Mouse (Mus musculus): ENCODE data around the gene Phrf1.

Gene Phrf1

GRCm38 (mm10) chr7:141265739-141266561 is 37.4 kb downstream of the Phrf1 start, which contains the start of gene Irf7:
Irf7 (minus strand) TSS chr7:141266481.
- TF ChIP-seq CTCF (conservative IDR thresholded peaks at IDR 0.05; ENCODE audit: low read length) (no peak), NANOG (IDR thresholded peaks at IDR 0.05; ENCODE audit: borderline replicate concordance, low read length) (no peak), POU5F1 (IDR thresholded peaks at IDR 0.05; ENCODE audit: borderline replicate concordance, low read length) (no peak)
- Histone ChIP-seq H3K9me3 (ENCODE audit: low read length) (no peaks in the 10 kb centered on the region), H3K36me3 (ENCODE audit: insufficient read depth, low read length) (peaks cover 43% of the 10 kb centered on the region), H3K4me1 (replicated peaks; ENCODE audit: low read depth, low read length) (peaks cover 58% of the 10 kb centered on the region), H3K27me3 (ENCODE audit: insufficient read depth, low read length) (peaks cover 25% of the 10 kb centered on the region), H3K4me3 (replicated peaks; ENCODE audit: low read length) (peak within 1 kb of the TSS; percentile 43; the same call in 1 of the 2 replicates)

GRCm38 (mm10) chr7:141268466-141269272 is 40.1 kb downstream of the Phrf1 start:
- peaks cover 47% of the 10 kb centered on the region for H3K4me1 ChIP-seq (replicated peaks; ENCODE audit: low read depth, low read length)
- TF ChIP-seq POU5F1 (IDR thresholded peaks at IDR 0.05; ENCODE audit: borderline replicate concordance, low read length) (no peak), CTCF (conservative IDR thresholded peaks at IDR 0.05; ENCODE audit: low read length) (no peak), NANOG (IDR thresholded peaks at IDR 0.05; ENCODE audit: borderline replicate concordance, low read length) (no peak)
- peaks cover 41% of the 10 kb centered on the region for H3K27me3 ChIP-seq (ENCODE audit: insufficient read depth, low read length)
- H3K36me3 ChIP-seq (ENCODE audit: insufficient read depth, low read length), result peaks cover 16% of the 10 kb centered on the region
- peak overlapping the region; percentile 69 for H3K4me3 ChIP-seq (replicated peaks; ENCODE audit: low read length)
- H3K9me3 ChIP-seq (ENCODE audit: low read length), result no peaks in the 10 kb centered on the region

- peaks cover 10% of the 10 kb centered on the region for H3K36me3 ChIP-seq (ENCODE audit: insufficient read depth, low read length)
- peaks cover 42% of the 10 kb centered on the region for H3K4me1 ChIP-seq (replicated peaks; ENCODE audit: low read depth, low read length)
- no peaks in the 10 kb centered on the region for H3K9me3 ChIP-seq (ENCODE audit: low read length)
- H3K27me3 ChIP-seq (ENCODE audit: insufficient read depth, low read length), result peaks cover 44% of the 10 kb centered on the region
- TF ChIP-seq POU5F1 (IDR thresholded peaks at IDR 0.05; ENCODE audit: borderline replicate concordance, low read length), result no peak
- TF ChIP-seq NANOG (IDR thresholded peaks at IDR 0.05; ENCODE audit: borderline replicate concordance, low read length), result no peak
- no peak for TF ChIP-seq CTCF (conservative IDR thresholded peaks at IDR 0.05; ENCODE audit: low read length)
- peak overlapping the region; percentile 69 for H3K4me3 ChIP-seq (replicated peaks; ENCODE audit: low read length)
These were observed 40.6 kb downstream of the Phrf1 start for GRCm38 (mm10) chr7:141269273-141269545.

GRCm38 (mm10) chr7:141270631-141271030 is 42.0 kb downstream of the Phrf1 start:
- Histone ChIP-seq H3K4me1 (replicated peaks; ENCODE audit: low read depth, low read length) (peaks cover 28% of the 10 kb centered on the region), H3K27me3 (ENCODE audit: insufficient read depth, low read length) (peaks cover 44% of the 10 kb centered on the region), H3K36me3 (ENCODE audit: insufficient read depth, low read length) (no peaks in the 10 kb centered on the region; the same call in 1 of the 2 replicates), H3K9me3 (ENCODE audit: low read length) (no peaks in the 10 kb centered on the region), H3K4me3 (replicated peaks; ENCODE audit: low read length) (no peak overlapping the region)
- TF ChIP-seq POU5F1 (IDR thresholded peaks at IDR 0.05; ENCODE audit: borderline replicate concordance, low read length), result no peak
- no peak for TF ChIP-seq NANOG (IDR thresholded peaks at IDR 0.05; ENCODE audit: borderline replicate concordance, low read length)
- TF ChIP-seq CTCF (conservative IDR thresholded peaks at IDR 0.05; ENCODE audit: low read length), result no peak

GRCm38 (mm10) chr7:141275356-141275755 is 46.8 kb downstream of the Phrf1 start:
- no peaks in the 10 kb centered on the region for H3K9me3 ChIP-seq (ENCODE audit: low read length)
- peaks cover 38% of the 10 kb centered on the region for H3K4me1 ChIP-seq (replicated peaks; ENCODE audit: low read depth, low read length)
- H3K4me3 ChIP-seq (replicated peaks; ENCODE audit: low read length), result no peak overlapping the region
- H3K36me3 ChIP-seq (ENCODE audit: insufficient read depth, low read length), result no peaks in the 10 kb centered on the region
- no peak for TF ChIP-seq POU5F1 (IDR thresholded peaks at IDR 0.05; ENCODE audit: borderline replicate concordance, low read length)
- no peak for TF ChIP-seq CTCF (conservative IDR thresholded peaks at IDR 0.05; ENCODE audit: low read length)
- no peak for TF ChIP-seq NANOG (IDR thresholded peaks at IDR 0.05; ENCODE audit: borderline replicate concordance, low read length)
- peaks cover 37% of the 10 kb centered on the region for H3K27me3 ChIP-seq (ENCODE audit: insufficient read depth, low read length)

- H3K4me3 ChIP-seq (replicated peaks; ENCODE audit: low read length), result peak within 1 kb of the TSS; percentile 78
- TF ChIP-seq NANOG (IDR thresholded peaks at IDR 0.05; ENCODE audit: borderline replicate concordance, low read length) (no peak), CTCF (conservative IDR thresholded peaks at IDR 0.05; ENCODE audit: low read length) (no peak), POU5F1 (IDR thresholded peaks at IDR 0.05; ENCODE audit: borderline replicate concordance, low read length) (no peak)
- peaks cover 38% of the 10 kb centered on the region for H3K4me1 ChIP-seq (replicated peaks; ENCODE audit: low read depth, low read length)
- H3K27me3 ChIP-seq (ENCODE audit: insufficient read depth, low read length), result peaks cover 42% of the 10 kb centered on the region
- H3K36me3 ChIP-seq (ENCODE audit: insufficient read depth, low read length), result no peaks in the 10 kb centered on the region
- no peaks in the 10 kb centered on the region for H3K9me3 ChIP-seq (ENCODE audit: low read length)
These were observed 48.0 kb downstream of the Phrf1 start, which contains the start of gene Cdhr5 for GRCm38 (mm10) chr7:141276546-141276945. Cdhr5 (minus strand) TSS chr7:141276786.

GRCm38 (mm10) chr7:141277701-141278678 is 49.4 kb downstream of the Phrf1 start:
- H3K4me3 ChIP-seq (replicated peaks; ENCODE audit: low read length), result peak overlapping the region; percentile 78
- peaks cover 38% of the 10 kb centered on the region for H3K4me1 ChIP-seq (replicated peaks; ENCODE audit: low read depth, low read length)
- H3K27me3 ChIP-seq (ENCODE audit: insufficient read depth, low read length), result peaks cover 31% of the 10 kb centered on the region
- no peaks in the 10 kb centered on the region for H3K36me3 ChIP-seq (ENCODE audit: insufficient read depth, low read length)
- H3K9me3 ChIP-seq (ENCODE audit: low read length), result no peaks in the 10 kb centered on the region
- TF ChIP-seq NANOG (IDR thresholded peaks at IDR 0.05; ENCODE audit: borderline replicate concordance, low read length) (no peak), CTCF (conservative IDR thresholded peaks at IDR 0.05; ENCODE audit: low read length) (no peak), POU5F1 (IDR thresholded peaks at IDR 0.05; ENCODE audit: borderline replicate concordance, low read length) (no peak)

Measured in E14TG2a.4 (cell line).